Mouse (Mus musculus): ENCODE measurements at regions not wholly inside any gene's neighbourhood (a gene's known extent, or its start where the extent isn't known, plus 50 kb on each side); places are given as distances from the start of the nearest gene placed in this dataset.

- peak overlapping the region; percentile 81 for H3K27ac ChIP-seq (ENCODE audit: low read length)
- H3K27me3 ChIP-seq (ENCODE audit: control insufficient read depth, insufficient read depth, low read length) = no peaks in the 10 kb centered on the region
- no peaks in the 10 kb centered on the region for H3K36me3 ChIP-seq (ENCODE audit: control insufficient read depth, insufficient read depth, low read length)
- no peaks in the 10 kb centered on the region for H3K9me3 ChIP-seq (replicated peaks; ENCODE audit: control insufficient read depth, low read length)
- peak; percentile 34; the same call in 1 of the 2 replicates for ATAC-seq (ENCODE audit: insufficient read depth, low FRiP score)
- H3K4me3 ChIP-seq (replicated peaks; ENCODE audit: low read length) = no peak overlapping the region
- no peak overlapping the region for H3K4me2 ChIP-seq (ENCODE audit: low read depth, low read length)
- H3K4me1 ChIP-seq (ENCODE audit: control insufficient read depth, insufficient read depth, low read length) = peaks cover 34% of the 10 kb centered on the region
- 0 out of 2 replicates have a peak overlapping the region, but pooled peaks have one; percentile 18 for H3K9ac ChIP-seq (ENCODE audit: low read length)
- 31% methylated on average over 5 of the region's 5 CpGs for WGBS
These were observed 62.6 kb downstream of the Mcfd2 start for GRCm38 (mm10) chr17:87202958-87203720.

GRCm38 (mm10) chr17:87202490-87202889 is 63.2 kb downstream of the Mcfd2 start:
- ATAC-seq (ENCODE audit: insufficient read depth, low FRiP score) = peak; percentile 27; the same call in 1 of the 2 replicates
- no peaks in the 10 kb centered on the region for H3K36me3 ChIP-seq (ENCODE audit: control insufficient read depth, insufficient read depth, low read length)
- peak overlapping the region; percentile 85 for H3K27ac ChIP-seq (ENCODE audit: low read length)
- H3K4me1 ChIP-seq (ENCODE audit: control insufficient read depth, insufficient read depth, low read length) = peaks cover 34% of the 10 kb centered on the region
- 17% methylated on average over 6 of the region's 6 CpGs for WGBS
- H3K4me2 ChIP-seq (ENCODE audit: low read depth, low read length) = no peak overlapping the region
- peak overlapping the region; percentile 40; the same call in 1 of the 2 replicates for H3K9ac ChIP-seq (ENCODE audit: low read length)
- H3K4me3 ChIP-seq (replicated peaks; ENCODE audit: low read length) = no peak overlapping the region
- no peaks in the 10 kb centered on the region for H3K9me3 ChIP-seq (replicated peaks; ENCODE audit: control insufficient read depth, low read length)
- no peaks in the 10 kb centered on the region for H3K27me3 ChIP-seq (ENCODE audit: control insufficient read depth, insufficient read depth, low read length)

- Histone ChIP-seq H3K9ac (ENCODE audit: low read length) (peak overlapping the region; percentile 11; the same call in 1 of the 2 replicates), H3K4me1 (ENCODE audit: control insufficient read depth, insufficient read depth, low read length) (peaks cover 34% of the 10 kb centered on the region), H3K27me3 (ENCODE audit: control insufficient read depth, insufficient read depth, low read length) (no peaks in the 10 kb centered on the region), H3K4me3 (replicated peaks; ENCODE audit: low read length) (no peak overlapping the region), H3K36me3 (ENCODE audit: control insufficient read depth, insufficient read depth, low read length) (no peaks in the 10 kb centered on the region), H3K27ac (ENCODE audit: low read length) (peak overlapping the region; percentile 80), H3K9me3 (replicated peaks; ENCODE audit: control insufficient read depth, low read length) (no peaks in the 10 kb centered on the region), H3K4me2 (ENCODE audit: low read depth, low read length) (no peak overlapping the region)
- 37% methylated on average over 3 of the region's 3 CpGs for WGBS
- peak; percentile 87 for ATAC-seq (ENCODE audit: insufficient read depth, low FRiP score)
These were observed 65.0 kb downstream of the Mcfd2 start for GRCm38 (mm10) chr17:87200721-87201242.

GRCm38 (mm10) chr17:87200134-87200533 is 65.6 kb downstream of the Mcfd2 start:
- H3K27ac ChIP-seq (ENCODE audit: low read length) = peak overlapping the region; percentile 80; the same call in 1 of the 2 replicates
- no peaks in the 10 kb centered on the region for H3K36me3 ChIP-seq (ENCODE audit: control insufficient read depth, insufficient read depth, low read length)
- no peak for ATAC-seq (ENCODE audit: insufficient read depth, low FRiP score)
- peaks cover 34% of the 10 kb centered on the region for H3K4me1 ChIP-seq (ENCODE audit: control insufficient read depth, insufficient read depth, low read length)
- no peak overlapping the region for H3K9ac ChIP-seq (ENCODE audit: low read length)
- no peaks in the 10 kb centered on the region for H3K9me3 ChIP-seq (replicated peaks; ENCODE audit: control insufficient read depth, low read length)
- WGBS = 71% methylated on average over 2 of the region's 2 CpGs
- no peak overlapping the region for H3K4me3 ChIP-seq (replicated peaks; ENCODE audit: low read length)
- no peak overlapping the region for H3K4me2 ChIP-seq (ENCODE audit: low read depth, low read length)
- no peaks in the 10 kb centered on the region for H3K27me3 ChIP-seq (ENCODE audit: control insufficient read depth, insufficient read depth, low read length)

- H3K4me1 ChIP-seq (ENCODE audit: control insufficient read depth, insufficient read depth, low read length) = peaks cover 34% of the 10 kb centered on the region
- WGBS = 75% methylated on average over 3 of the region's 3 CpGs
- no peak overlapping the region for H3K4me3 ChIP-seq (replicated peaks; ENCODE audit: low read length)
- ATAC-seq (ENCODE audit: insufficient read depth, low FRiP score) = no peak
- H3K27me3 ChIP-seq (ENCODE audit: control insufficient read depth, insufficient read depth, low read length) = no peaks in the 10 kb centered on the region
- H3K9ac ChIP-seq (ENCODE audit: low read length) = no peak overlapping the region
- no peaks in the 10 kb centered on the region for H3K9me3 ChIP-seq (replicated peaks; ENCODE audit: control insufficient read depth, low read length)
- no peak overlapping the region for H3K27ac ChIP-seq (ENCODE audit: low read length)
- H3K4me2 ChIP-seq (ENCODE audit: low read depth, low read length) = no peak overlapping the region
- H3K36me3 ChIP-seq (ENCODE audit: control insufficient read depth, insufficient read depth, low read length) = no peaks in the 10 kb centered on the region
These were observed 66.6 kb downstream of the Mcfd2 start for GRCm38 (mm10) chr17:87199134-87199533.

- Histone ChIP-seq H3K4me1 (ENCODE audit: control insufficient read depth, insufficient read depth, low read length) (peaks cover 29% of the 10 kb centered on the region), H3K27ac (ENCODE audit: low read length) (no peak overlapping the region), H3K27me3 (ENCODE audit: control insufficient read depth, insufficient read depth, low read length) (no peaks in the 10 kb centered on the region), H3K4me3 (replicated peaks; ENCODE audit: low read length) (no peak overlapping the region), H3K9me3 (replicated peaks; ENCODE audit: control insufficient read depth, low read length) (peaks cover 3% of the 10 kb centered on the region), H3K36me3 (ENCODE audit: control insufficient read depth, insufficient read depth, low read length) (no peaks in the 10 kb centered on the region), H3K4me2 (ENCODE audit: low read depth, low read length) (no peak overlapping the region), H3K9ac (ENCODE audit: low read length) (no peak overlapping the region)
- no peak for ATAC-seq (ENCODE audit: insufficient read depth, low FRiP score)
- 89% methylated on average over 4 of the region's 4 CpGs for WGBS
These were observed 68.3 kb downstream of the Mcfd2 start for GRCm38 (mm10) chr17:87197434-87197833.

GRCm38 (mm10) chr17:87194639-87195038 is 71.1 kb downstream of the Mcfd2 start:
- Histone ChIP-seq H3K27ac (ENCODE audit: low read length) (no peak overlapping the region), H3K4me2 (ENCODE audit: low read depth, low read length) (no peak overlapping the region), H3K4me3 (replicated peaks; ENCODE audit: low read length) (no peak overlapping the region), H3K27me3 (ENCODE audit: control insufficient read depth, insufficient read depth, low read length) (no peaks in the 10 kb centered on the region), H3K9ac (ENCODE audit: low read length) (no peak overlapping the region), H3K4me1 (ENCODE audit: control insufficient read depth, insufficient read depth, low read length) (peaks cover 9% of the 10 kb centered on the region; the same call in 1 of the 2 replicates), H3K9me3 (replicated peaks; ENCODE audit: control insufficient read depth, low read length) (peaks cover 8% of the 10 kb centered on the region), H3K36me3 (ENCODE audit: control insufficient read depth, insufficient read depth, low read length) (no peaks in the 10 kb centered on the region)
- no peak for ATAC-seq (ENCODE audit: insufficient read depth, low FRiP score)
- 72% methylated on average over 11 of the region's 11 CpGs for WGBS

GRCm38 (mm10) chr17:87193482-87193881 is 72.3 kb downstream of the Mcfd2 start:
- Histone ChIP-seq H3K27me3 (ENCODE audit: control insufficient read depth, insufficient read depth, low read length) (no peaks in the 10 kb centered on the region), H3K27ac (ENCODE audit: low read length) (no peak overlapping the region), H3K9ac (ENCODE audit: low read length) (no peak overlapping the region), H3K36me3 (ENCODE audit: control insufficient read depth, insufficient read depth, low read length) (no peaks in the 10 kb centered on the region), H3K4me1 (ENCODE audit: control insufficient read depth, insufficient read depth, low read length) (0 out of 2 replicates have a peak, but pooled peaks cover 5% of the 10 kb centered on the region), H3K4me3 (replicated peaks; ENCODE audit: low read length) (no peak overlapping the region), H3K9me3 (replicated peaks; ENCODE audit: control insufficient read depth, low read length) (peaks cover 8% of the 10 kb centered on the region), H3K4me2 (ENCODE audit: low read depth, low read length) (no peak overlapping the region)
- no peak for ATAC-seq (ENCODE audit: insufficient read depth, low FRiP score)
- 22% methylated on average over 7 of the region's 7 CpGs for WGBS

GRCm38 (mm10) chr17:87189670-87190069 is 76.1 kb downstream of the Mcfd2 start:
- Histone ChIP-seq H3K4me2 (ENCODE audit: low read depth, low read length) (no peak overlapping the region), H3K9ac (ENCODE audit: low read length) (no peak overlapping the region), H3K9me3 (replicated peaks; ENCODE audit: control insufficient read depth, low read length) (peaks cover 8% of the 10 kb centered on the region), H3K36me3 (ENCODE audit: control insufficient read depth, insufficient read depth, low read length) (no peaks in the 10 kb centered on the region), H3K4me1 (ENCODE audit: control insufficient read depth, insufficient read depth, low read length) (peaks cover 5% of the 10 kb centered on the region; the same call in 1 of the 2 replicates), H3K27me3 (ENCODE audit: control insufficient read depth, insufficient read depth, low read length) (no peaks in the 10 kb centered on the region; the same call in 1 of the 2 replicates), H3K4me3 (replicated peaks; ENCODE audit: low read length) (no peak overlapping the region), H3K27ac (ENCODE audit: low read length) (no peak overlapping the region)
- no peak for ATAC-seq (ENCODE audit: insufficient read depth, low FRiP score)
- 51% methylated on average over 3 of the region's 3 CpGs for WGBS
